Mouse (Mus musculus): ENCODE results near the gene Fndc3a. TPM values are rescaled to one million over a fixed set of nuclear protein-coding genes. Genes with fewer than 3 reads are reported as not detected.

Gene Fndc3a
- total RNA-seq, 2 experiments from 2014 or later: 78.7 to 79.2 TPM

DNA sequence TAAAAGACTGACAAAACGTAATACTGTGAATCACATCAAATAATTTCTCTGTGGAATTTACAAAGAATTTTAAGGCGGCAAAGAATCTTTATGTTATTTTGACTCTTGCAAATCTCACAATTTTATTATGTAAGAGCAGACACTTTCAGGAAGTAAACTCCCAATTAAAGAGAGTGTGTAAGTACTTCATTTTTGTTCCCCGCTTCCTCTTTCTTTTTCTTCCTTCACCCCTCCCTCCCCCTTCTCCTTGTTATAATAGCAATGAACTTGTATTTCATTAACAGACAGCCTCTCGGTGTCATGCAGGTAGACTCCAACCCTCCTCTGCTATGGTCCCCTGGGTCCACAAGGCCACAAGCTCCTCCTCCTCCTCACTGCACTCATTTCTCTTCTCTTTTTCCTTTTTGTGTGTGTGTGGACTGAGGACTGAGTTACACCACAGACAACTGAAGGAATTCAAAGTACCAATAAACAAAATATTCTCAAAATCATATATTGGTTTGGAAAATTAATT, 24.9 kb downstream of the Fndc3a start:
- DNase-seq (ENCODE audit: low spot score in 2 of 2): no peak

DNA sequence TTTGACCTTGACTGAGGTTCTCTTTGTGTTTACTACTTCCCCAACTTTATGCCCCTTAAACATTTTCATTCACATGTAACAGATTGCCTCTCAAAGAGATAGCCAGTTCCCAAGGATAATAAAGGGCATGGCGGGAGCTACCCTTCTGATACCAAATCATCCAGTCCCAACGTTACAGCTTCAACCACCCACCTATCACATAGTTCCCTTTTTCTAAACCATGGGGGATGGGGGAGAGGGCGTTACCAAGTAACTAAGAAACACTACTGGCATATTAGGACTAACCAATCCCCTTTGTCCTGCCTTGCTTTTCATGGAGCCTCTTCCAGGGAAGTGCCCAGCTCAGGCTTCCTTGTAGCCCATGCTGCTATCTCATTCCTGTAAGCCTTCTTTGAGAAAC, 32.6 kb downstream of the Fndc3a start:
- no peak for DNase-seq (ENCODE audit: low spot score in 2 of 2)

DNA sequence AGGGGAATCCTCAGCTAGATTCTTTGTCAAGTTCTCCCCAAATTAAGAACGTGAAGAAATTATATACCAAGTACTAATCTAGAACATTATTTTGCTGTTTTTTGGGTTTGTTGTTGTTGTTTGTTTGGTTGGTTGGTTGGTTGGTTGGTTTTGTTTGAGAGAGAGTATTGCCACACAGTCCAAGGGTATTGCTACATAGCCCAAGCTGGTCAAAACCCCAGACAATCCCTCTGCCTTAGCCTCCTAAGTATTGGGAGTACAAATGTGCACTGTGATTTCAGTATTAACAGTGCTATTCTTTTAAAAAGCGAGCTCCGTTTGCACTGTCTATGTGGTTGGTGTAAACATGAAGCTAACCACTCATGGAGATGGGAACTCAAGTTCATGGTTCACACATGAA, 37.9 kb downstream of the Fndc3a start:
- DNase-seq (ENCODE audit: low spot score in 2 of 2): no peak

DNA sequence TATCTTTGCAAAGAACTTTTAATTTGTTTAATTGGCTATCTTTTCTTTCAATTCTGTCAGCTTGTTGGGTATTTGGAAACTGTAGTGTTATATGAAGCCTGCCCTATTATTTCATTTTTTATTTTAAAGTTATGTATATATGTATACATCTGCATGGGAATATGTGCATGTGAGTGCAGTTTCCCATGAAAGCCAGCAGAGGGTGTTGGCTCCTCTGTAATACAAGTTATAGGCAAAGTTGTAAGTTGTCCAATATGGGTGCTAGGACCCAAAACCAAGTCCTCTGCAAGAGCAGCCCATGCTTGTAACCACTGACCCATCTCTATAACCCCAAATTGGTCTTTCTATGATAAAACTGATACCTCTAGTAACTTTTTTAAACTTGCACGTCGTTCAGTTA, 38.8 kb downstream of the Fndc3a start:
- DNase-seq (ENCODE audit: low spot score in 2 of 2): no peak

DNA sequence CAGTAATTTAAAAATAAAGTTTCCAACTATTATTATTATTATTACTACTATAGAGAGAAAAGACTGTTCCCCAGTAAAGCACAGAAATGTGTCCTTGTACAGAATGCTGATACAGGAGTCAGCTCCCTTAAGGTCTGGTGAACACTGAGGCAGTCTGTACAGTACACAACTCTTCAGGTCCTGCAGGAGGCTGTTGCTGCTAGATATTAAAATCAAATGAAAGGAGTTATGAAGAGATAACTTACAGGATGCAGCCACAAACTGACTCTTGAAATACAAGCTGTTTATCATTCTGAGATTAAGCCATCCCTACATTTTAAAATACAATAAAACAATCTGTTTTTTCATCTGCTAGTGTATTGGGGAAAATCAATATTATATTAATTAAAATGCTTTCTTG, 60.5 kb downstream of the Fndc3a start:
- DNase-seq (ENCODE audit: low spot score in 2 of 2): no peak

DNA sequence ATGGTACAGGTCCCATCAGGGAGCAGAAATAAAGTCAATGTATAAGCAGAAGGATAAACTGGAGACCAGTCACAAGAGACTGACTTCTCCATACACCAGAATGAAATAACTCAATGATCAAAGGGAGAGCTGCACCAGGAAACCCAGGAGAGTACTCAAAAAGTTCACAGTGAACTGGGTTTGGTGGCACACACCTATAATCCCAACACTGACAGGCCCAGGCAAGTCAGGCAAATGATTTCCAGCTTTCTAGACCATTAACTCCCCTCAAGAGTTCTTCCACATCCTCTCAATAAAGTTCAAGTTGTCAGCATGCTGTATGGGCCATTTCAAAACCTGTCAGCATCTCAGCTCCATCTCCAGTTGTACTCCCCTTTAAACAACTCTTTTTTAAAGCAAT, 64.3 kb downstream of the Fndc3a start:
- DNase-seq (ENCODE audit: low spot score in 2 of 2): no peak

DNA sequence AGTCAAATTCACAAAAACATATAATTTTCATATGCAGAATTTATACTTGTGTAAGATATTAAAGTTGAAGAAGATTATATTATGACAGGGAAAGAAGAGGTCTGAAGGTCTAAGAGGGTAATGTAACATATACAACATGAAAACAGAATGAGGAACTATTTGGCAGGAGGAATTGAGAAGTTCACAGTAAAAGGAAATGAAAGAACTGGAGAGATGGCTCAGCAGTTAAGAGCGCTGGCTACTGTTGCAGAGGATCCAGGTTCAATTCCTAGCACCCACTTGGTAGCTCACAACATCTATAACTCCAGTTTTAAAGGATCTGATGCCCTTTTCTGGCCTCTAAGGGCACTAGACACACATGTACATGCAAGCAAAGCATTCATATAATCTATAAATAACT, 65.2 kb downstream of the Fndc3a start:
- DNase-seq (ENCODE audit: low spot score in 2 of 2): no peak

DNA sequence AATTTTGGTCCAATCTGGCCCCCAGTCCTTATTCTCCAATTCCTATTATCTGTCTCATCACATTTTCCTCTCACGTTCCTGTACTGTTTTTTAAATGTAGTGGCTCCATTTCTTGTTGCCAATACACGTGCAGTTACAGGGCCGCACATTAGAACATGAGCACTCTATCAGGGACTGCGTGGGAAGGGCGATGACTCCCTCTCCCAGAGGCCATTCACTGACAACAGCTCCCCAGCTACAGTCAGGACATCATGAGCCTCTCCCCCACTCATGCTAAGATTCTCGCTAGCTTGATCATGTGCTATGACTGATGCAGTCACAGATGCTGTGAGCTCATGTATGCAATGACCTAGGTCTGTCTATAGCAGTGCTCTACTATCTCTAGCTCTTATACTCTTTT, 71.3 kb downstream of the Fndc3a start:
- DNase-seq (ENCODE audit: low spot score in 2 of 2): no peak

DNA sequence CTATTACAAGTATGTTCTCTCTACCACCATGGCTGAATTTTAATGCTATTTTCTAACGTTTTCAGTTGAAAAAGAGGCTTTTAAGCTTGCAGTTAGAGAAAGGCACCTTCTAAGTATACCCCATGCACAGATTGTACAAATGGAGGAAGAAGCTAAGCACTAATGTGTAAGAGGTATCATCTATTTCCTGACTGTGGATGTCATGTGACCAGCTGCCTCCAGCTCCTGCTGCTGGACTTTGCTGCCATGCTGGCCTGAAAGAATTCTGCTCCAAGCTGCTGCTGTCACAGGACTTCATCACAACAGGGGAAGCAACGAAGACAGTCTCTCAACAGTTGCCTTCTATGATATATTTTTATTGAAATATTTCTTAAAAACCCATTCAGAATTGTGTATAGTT, 76.2 kb downstream of the Fndc3a start:
- DNase-seq (ENCODE audit: low spot score in 2 of 2): no peak

DNA sequence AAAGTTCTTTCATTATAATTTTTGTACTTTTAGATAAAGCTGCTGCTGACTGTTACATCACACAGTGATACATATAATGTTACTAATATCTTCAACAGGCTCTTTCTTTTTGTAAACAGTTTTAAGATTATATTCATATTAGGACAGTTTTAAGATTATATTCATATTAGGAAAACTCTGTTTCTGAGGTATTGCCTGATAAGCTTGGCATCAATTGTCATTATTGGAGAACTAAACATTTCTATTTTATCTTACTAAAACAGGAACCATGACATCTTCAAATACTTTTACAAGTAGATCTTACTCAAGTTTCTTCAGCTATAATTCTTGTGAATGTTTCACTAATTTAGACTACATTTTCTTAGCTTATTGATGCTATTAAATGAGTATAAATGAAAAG, 84.4 kb downstream of the Fndc3a start:
- DNase-seq (ENCODE audit: low spot score in 2 of 2): no peak

DNA sequence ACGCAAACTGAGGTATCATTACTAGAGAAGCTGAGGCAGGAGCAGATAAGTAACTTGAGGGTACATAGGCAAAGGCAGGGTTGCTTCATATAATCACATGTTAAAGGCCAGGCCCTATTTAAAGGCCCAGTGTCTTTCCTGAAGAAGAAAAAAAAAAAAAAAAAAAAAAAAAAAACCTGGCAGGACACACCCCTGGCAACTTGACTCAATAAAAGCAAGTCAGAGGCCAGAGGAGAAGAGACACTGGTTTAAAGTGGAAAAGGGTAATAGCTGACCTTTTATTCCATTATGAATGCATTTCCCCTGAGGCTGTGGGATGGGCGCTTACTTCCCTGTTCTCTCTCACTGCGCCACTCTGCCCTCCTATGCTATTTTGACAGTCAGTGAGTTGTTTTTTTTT, 105.7 kb downstream of the Fndc3a start:
- no peak for DNase-seq (ENCODE audit: low spot score in 2 of 2)

DNA sequence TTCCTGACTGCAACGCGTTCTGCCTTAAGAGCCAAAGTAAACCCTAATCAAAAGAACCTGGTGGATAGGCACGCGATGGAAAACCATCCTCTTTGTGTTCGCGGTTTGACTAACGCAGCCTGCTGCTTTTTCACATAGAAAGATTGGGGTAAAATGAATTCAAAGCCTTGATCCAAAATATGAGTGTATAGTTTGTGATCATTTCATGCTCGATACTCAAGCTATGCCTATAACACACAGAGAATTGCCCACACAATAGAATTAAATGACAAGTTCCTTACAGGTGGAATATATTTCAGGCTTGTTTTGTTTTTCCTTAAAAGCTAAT, 106.6 kb downstream of the Fndc3a start:
- DNase-seq (ENCODE audit: low spot score in 2 of 2): no peak

DNA sequence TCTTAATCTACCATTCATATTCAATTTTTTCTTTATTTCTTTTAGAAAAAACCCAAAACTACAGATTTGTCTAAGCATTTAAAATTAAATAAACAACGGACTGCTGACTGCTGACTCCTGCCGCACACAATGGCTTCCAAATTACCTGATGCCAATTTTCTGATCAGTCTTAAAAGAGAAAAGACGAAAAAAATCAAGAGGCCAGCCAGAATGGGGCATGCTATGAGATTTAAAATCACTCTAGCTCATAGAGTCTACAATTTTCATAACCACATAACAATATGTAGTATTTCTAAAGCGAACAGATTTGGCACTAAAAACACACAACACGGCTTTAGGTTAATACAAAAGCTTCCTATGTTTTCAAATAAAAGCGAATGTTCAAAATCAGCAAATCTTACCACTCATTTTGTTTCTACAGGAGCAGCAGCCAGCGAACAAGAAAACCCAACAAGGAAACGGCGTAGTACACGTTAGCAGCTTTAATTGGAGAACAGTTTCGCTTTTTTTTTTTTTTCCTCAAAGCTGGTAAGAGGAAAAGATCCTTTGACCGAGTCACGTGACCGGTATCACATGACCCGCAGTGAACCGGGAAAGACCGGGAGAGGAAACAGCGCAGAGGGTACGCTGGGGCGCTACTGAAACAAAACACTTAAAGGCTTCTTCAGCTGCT, 107.1 kb downstream of the Fndc3a start:
- peak; percentile 69 to 82 for DNase-seq (ENCODE audit: low spot score in 2 of 2)

DNA sequence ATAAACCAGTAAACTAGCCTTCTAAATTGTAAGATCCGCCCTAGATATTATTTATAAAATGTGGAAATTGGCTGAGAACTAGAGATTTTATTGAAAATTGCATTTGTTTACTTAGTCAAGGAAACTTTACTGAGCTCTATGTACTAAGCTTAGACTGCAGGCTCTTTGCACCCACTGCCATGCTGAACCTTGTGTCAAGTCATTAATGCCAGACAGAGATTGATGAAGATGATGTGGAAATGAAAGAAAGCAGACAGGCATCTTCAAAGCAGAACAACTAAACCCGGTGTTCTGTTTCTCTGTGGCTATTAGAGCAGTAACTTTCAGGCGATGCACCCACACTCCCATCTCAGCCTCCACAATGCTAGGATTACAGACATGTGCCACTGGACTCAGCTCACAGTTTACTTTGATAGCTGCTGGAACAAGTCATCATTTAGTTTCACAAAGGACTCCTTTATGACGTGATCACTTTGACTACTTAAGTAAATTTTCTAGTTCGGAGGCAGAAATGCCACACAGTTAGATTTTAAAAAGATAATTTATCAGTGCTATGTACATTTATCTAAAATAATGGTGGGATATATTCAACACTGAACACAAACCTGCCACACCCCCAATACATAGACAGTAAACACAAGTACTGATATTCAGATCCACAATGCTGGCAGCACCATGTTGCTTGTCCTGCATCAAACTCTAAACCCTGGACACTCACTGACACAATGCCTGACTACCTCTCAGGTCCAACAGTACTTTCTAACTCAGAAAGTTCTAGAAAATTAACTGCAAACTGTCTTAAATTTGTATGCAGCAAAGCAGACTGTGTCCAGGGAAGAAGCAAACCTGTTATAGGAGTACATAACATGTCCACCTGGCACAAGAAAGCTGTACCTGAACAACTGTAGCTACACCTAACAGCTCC, 108.2 kb downstream of the Fndc3a start:
- no peak for DNase-seq (ENCODE audit: low spot score in 2 of 2)

DNA sequence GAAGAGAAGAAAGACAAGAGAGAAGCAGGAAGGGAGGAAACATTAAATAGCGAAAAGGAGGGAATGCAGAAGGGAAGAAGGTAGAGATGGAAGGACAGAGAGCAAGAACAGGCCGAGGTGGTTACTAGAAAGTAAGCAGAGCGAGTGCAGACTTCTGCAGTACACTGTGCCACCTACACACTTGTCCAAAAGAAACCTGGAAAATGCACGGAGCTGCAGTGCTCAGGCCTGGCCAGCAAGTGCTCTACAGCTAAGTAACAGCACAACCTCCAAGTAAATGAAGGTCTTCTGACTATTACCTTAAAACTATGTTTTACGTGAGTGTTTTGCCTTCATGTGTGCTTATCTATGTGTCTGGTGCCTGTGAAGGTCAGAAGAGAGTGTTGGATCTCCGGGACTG, 109.4 kb downstream of the Fndc3a start:
- no peak for DNase-seq (ENCODE audit: low spot score in 2 of 2)

DNA sequence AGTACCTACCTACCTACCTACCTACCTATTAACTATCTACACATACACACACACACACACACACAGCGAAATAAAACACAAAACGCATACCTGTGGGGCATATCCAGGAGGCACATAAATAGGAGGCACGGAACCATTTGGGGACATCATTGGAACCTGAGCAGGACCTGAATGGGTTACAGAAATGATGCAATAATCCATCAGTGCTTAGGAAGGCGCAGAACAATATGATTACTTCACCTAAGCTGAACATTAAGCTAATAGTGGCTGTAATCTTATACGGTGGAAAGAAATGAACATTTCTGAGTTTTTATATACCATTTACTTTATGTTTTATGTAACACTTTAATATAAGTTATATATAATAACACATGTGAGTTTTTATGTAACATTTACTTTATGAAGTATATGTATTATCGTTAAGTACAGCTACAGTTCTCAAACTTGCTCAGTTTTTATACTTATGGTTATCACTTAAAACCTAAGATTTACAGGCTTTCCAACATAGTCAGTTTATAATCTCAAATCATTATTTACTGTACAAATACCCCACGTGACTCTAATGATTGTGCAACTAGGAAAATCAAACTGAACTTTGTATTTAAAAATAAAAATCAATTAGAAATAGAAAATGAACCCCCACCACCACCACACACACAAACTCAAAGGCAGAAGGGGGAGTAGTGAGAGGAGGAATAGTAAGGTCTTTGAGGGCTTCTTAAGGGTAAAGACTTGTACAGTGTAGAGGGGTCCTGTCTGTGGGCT, 110.6 kb downstream of the Fndc3a start:
- DNase-seq (ENCODE audit: low spot score in 2 of 2): no peak

DNA sequence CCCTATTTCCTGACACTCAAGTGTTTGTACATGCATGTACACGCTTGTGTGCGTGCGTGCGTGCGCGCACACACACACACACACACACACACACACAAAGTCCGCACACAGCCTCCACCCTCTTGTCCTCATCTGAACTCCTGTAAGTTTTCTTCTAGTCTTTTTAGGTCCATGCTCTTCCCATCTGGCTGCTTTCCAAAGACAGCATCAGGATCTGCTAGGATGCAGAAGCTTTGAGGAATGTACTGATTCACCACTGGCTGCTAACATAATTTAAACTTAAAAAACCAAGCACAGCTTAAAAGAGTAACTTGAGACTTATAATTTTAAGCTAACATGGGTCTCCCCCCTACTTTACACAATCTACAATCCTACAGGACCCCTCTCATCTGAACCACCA, 115.6 kb downstream of the Fndc3a start:
- no peak for DNase-seq (ENCODE audit: low spot score in 2 of 2)

DNA sequence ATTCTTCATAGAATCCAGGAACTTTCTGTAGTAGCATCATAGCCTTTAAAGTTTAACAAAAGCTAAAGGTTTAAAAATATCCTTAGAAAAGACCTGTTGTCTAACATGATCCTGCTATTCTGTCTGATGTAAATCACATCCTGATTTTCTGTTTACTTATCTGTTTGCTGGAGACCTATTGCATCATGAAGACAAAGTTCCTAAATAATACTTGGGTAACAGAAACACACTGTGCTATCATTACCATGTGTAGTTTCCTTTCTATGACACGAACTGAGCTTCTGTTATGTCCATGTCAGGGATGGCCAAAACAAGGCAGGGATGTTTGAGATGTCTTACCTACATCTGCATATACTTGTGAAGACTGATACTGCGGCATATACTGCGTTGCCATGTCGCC, 120.4 kb downstream of the Fndc3a start:
- DNase-seq (ENCODE audit: low spot score in 2 of 2): no peak

DNA sequence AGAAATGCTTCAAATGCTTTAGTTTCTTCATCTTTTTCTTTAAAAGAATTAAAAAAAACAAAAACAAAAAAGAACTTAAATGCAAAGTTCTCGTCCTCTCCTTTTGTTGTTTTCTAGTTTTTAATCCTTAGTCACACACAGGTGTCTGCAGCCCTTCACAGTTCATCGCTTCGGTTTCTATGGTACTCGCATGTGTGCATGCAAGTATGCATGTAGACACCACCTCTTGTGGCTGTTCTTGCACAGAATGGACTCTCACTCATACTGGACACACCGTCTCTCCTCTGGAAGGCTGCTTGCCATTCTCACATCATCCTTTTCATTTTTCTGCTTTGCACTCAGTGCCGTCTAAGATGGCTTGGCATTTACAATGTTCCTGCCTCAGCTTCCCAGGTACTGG, 126.8 kb downstream of the Fndc3a start:
- DNase-seq (ENCODE audit: low spot score in 2 of 2): no peak

DNA sequence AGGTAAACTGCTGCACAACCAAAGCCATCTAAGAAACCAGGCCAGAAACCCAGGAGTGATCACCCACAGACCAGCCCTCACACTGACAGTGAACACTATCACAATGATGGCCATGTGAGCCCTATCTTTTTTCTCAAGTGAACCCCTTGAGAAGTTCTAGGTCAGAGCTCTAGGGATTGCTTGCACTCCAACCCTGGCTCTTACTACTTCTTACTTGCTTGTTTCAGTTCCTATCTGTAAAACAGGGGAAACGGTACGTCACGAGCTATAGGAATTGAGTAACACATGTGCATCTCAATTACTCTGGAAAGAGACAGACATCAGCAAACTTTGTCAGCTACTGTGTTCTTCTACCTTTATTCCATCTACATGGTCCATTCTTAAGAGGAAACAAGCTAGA, 128.8 kb downstream of the Fndc3a start:
- no peak for DNase-seq (ENCODE audit: low spot score in 2 of 2)

DNA sequence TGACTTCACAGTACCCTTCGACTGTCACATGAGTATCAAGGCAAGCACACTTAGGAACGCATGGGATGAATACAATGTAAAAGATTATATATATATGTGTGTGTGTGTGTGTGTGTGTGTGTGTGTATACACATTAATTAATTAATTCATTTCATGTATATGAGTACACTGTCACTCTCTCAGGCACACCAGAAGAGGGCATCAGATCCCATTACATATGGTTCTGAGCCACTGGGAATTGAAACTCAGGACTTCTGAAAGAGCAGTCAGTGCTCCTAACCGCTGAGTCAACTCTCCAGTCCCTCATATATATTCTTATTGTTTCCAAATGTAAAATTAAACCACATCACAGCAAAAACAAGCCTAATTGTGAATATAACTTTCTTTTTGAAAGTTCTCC, 133.5 kb downstream of the Fndc3a start:
- DNase-seq (ENCODE audit: low spot score in 2 of 2): no peak

DNA sequence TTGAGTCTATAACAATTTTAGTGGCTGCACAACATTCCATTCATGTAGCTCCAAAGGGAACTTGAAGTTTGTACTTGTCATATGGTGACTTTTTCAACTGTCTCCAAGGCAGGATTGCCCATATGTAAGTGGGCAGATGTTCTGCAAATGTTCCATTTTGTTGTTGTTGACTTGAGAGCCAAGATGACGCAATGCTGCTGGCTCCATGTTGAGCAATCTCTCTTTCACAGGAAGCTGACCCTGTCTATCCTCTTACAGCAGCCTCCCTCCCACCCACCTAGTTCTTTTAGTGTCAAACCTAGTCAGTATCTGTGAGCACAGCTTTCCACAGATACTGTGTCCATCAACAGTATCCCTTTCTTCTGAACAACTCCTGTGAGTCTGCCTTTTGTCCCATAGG, 145.9 kb downstream of the Fndc3a start:
- DNase-seq (ENCODE audit: low spot score in 2 of 2): no peak
